Comparison of ENCODE assay signal across 28 mouse cellular contexts in the genomic region with DNA sequence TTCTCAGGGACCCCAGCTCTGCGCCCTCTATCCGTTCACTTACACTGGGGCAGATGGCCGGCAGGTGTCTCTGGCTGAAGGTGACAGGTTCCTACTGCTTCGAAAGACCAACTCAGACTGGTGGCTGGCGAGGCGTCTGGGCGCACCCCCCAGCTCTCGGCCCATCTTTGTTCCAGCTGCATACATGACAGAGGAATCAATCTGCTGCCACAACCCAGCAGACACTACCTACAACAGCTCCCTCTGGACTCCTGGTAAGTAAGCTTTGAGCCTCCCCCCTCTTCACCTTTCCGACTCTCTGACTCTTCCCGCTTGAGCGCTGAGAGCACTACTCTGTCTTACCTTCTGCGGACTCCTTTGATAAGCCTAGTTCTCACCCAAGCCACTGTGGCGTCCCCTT. TPM values are rescaled to one million over a fixed set of nuclear protein-coding genes. Genes with fewer than 3 reads are reported as not detected.
DNase-seq lines count a peak whose midpoint lies in the region; ATAC-seq and TF ChIP-seq lines count a peak whose summit lies in the region.
"Had no signal": no experiment of that assay in that cellular context is flagged by ENCODE, and none has a peak within 500 bp of the region (broad histone marks: within the 10 kb centered on the region; RNA-seq: fewer than 3 reads in every experiment).

No protein-coding gene starts in this region.

- WGBS in thymus, adult 2 months, result 51% methylated on average over 13 of the region's 13 CpGs
- WGBS in intestine, embryonic 15.5 days, result 59% methylated on average over 13 of the region's 13 CpGs

- TF ChIP-seq POLR2A in thymus, adult 2 months (IDR thresholded peaks at IDR 0.05; ENCODE audit: control insufficient read depth, extremely low read depth, insufficient read depth, low read length, poor library complexity), result no peak

- H3K27ac ChIP-seq in thymus, adult 2 months (ENCODE audit: control insufficient read depth, insufficient read depth, low read length), result peak overlapping the region; percentile 91
- H3K27ac ChIP-seq in intestine, embryonic 15.5 days, result no peak overlapping the region
- H3K27ac ChIP-seq: embryonic facial prominence, embryonic 12.5 days; heart, embryonic 15.5 days; hindbrain, postnatal 0 days had no signal

- no peak overlapping the region for H3K9ac ChIP-seq in intestine, embryonic 15.5 days
- H3K9ac ChIP-seq: embryonic facial prominence, embryonic 12.5 days; heart, embryonic 15.5 days; lung, embryonic 14.5 days had no signal

- no peaks in the 10 kb centered on the region for H3K36me3 ChIP-seq in thymus, adult 2 months (ENCODE audit: control insufficient read depth, insufficient read depth, low read length)
- H3K36me3 ChIP-seq in intestine, embryonic 15.5 days, result no peaks in the 10 kb centered on the region
- H3K36me3 ChIP-seq: embryonic facial prominence, embryonic 12.5 days; heart, embryonic 15.5 days had no signal

- peak overlapping the region; percentile 45 for H3K4me3 ChIP-seq in thymus, adult 2 months (ENCODE audit: control insufficient read depth, insufficient read depth, low read length)
- no peak overlapping the region for H3K4me3 ChIP-seq in intestine, embryonic 15.5 days (replicated peaks)
- H3K4me3 ChIP-seq: embryonic facial prominence, embryonic 12.5 days; erythroblast, embryonic 14.5 days; heart, embryonic 15.5 days had no signal

- TF ChIP-seq CTCF in thymus, adult 2 months (IDR thresholded peaks at IDR 0.05; ENCODE audit: borderline replicate concordance, control insufficient read depth, extremely low read depth, insufficient read depth, low read length, poor library complexity), result no peak

- no peak overlapping the region for H3K4me2 ChIP-seq in intestine, embryonic 15.5 days (replicated peaks)
- H3K4me2 ChIP-seq: embryonic facial prominence, embryonic 12.5 days; heart, embryonic 15.5 days; lung, embryonic 14.5 days had no signal

- no peak for ATAC-seq in CD4-positive, CD25-positive, alpha-beta regulatory T cell, adult 4 months
- no peak for ATAC-seq in intestine, embryonic 15.5 days
- ATAC-seq: forebrain, embryonic 14.5 days; hindbrain, postnatal 0 days; midbrain, embryonic 16.5 days; Patski had no signal

- no peaks in the 10 kb centered on the region for H3K27me3 ChIP-seq in thymus, adult 2 months (ENCODE audit: control insufficient read depth, insufficient read depth, low read length)
- peaks cover 14% of the 10 kb centered on the region for H3K27me3 ChIP-seq in intestine, embryonic 15.5 days (replicated peaks)

- no peaks in the 10 kb centered on the region for H3K9me3 ChIP-seq in intestine, embryonic 15.5 days
- H3K9me3 ChIP-seq: embryonic facial prominence, embryonic 12.5 days; heart, embryonic 15.5 days had no signal

- H3K4me1 ChIP-seq in thymus, adult 2 months (replicated peaks; ENCODE audit: control insufficient read depth, insufficient read depth, low read length), result peaks cover 65% of the 10 kb centered on the region
- H3K4me1 ChIP-seq in intestine, embryonic 15.5 days (replicated peaks), result peaks cover 19% of the 10 kb centered on the region

- peak; percentile 58 for DNase-seq in CD4-positive, CD25-positive, alpha-beta regulatory T cell, adult 2 months (ENCODE audit: low read depth, low spot score)
- peak; percentile 36 for DNase-seq in thymus, adult 2 months
- no peak for DNase-seq in thymus, postnatal 10 days (ENCODE audit: low spot score in 2 of 2)
- peak; percentile 76 for DNase-seq in ZHBTc4 (ENCODE audit: low read depth, low spot score)
- peak; percentile 59 for DNase-seq in thymus, postnatal 4 days
- no peak for DNase-seq in adrenal gland, postnatal 14 days
- DNase-seq: cerebellum, adult 9-11 months; gastrocnemius, postnatal 25 days; heart, postnatal 4 days; kidney, adult 18-20 months; kidney, postnatal 10 days; layer of hippocampus, postnatal 36 days; lung, embryonic 14.5 days; lung, postnatal 36 days; right cerebral cortex, postnatal 25 days had no signal

RNA-seq across cellular contexts. Expression of a gene that starts 0.4 kb away (rescaled TPM):
- polyA plus RNA-seq in CD4-positive, CD25-positive, alpha-beta regulatory T cell, adult 4 months (2017; shearing (Covaris generic)), result 100 to 1,000 TPM in 1 of 2 experiments, 10 to 100 TPM in 1; 92.4 to 118 TPM
- 105 and 111 TPM in 2 replicates for polyA plus RNA-seq in thymus, adult 2 months (2012; rRNA removed)
- 2.1 and 15.2 TPM in 2 replicates for total RNA-seq in adrenal gland, postnatal 14 days (2021)
- 6.1 and 6.7 TPM in 2 replicates for polyA plus RNA-seq in intestine, embryonic 15.5 days (2015; fragmentation: Nextera tagmentation; extraction: Ambion mirVana)
- polyA plus RNA-seq: Patski had no signal

RNA-seq across cellular contexts. Expression of a gene that starts 10.6 kb away (rescaled TPM):
- 10 to 100 TPM; 20.4 to 33.2 TPM for polyA plus RNA-seq in CD4-positive, CD25-positive, alpha-beta regulatory T cell, adult 4 months (2017; shearing (Covaris generic))
- polyA plus RNA-seq in thymus, adult 2 months (2012; rRNA removed), result 65.8 and 77.2 TPM in 2 replicates
- total RNA-seq in adrenal gland, postnatal 14 days (2021), result 81.9 and 98.4 TPM in 2 replicates
- polyA plus RNA-seq in intestine, embryonic 15.5 days (2015; fragmentation: Nextera tagmentation; extraction: Ambion mirVana), result 113 and 129 TPM in 2 replicates

RNA-seq across cellular contexts. Expression of a gene that starts 19.6 kb away (rescaled TPM):
- under 1 TPM; 0.19 to 0.75 TPM for polyA plus RNA-seq in CD4-positive, CD25-positive, alpha-beta regulatory T cell, adult 4 months (2017; shearing (Covaris generic))
- 0.61 and 0.77 TPM in 2 replicates for polyA plus RNA-seq in thymus, adult 2 months (2012; rRNA removed)
- total RNA-seq in adrenal gland, postnatal 14 days (2021), result 3.9 and 4.7 TPM in 2 replicates
- 7.5 and 8.1 TPM in 2 replicates for polyA plus RNA-seq in intestine, embryonic 15.5 days (2015; fragmentation: Nextera tagmentation; extraction: Ambion mirVana)
- total RNA-seq: neutrophil, adult 5-6 weeks had no signal
- polyA plus RNA-seq: erythroblast, embryonic 14.5 days had no signal

RNA-seq across cellular contexts. Expression of a gene that starts 32.0 kb away (rescaled TPM):
- not detected for polyA plus RNA-seq in CD4-positive, CD25-positive, alpha-beta regulatory T cell, adult 4 months (2017; shearing (Covaris generic))
- 0.04 TPM in 1 of 2 replicates, not detected in the other for polyA plus RNA-seq in thymus, adult 2 months (2012; rRNA removed)
- 0.82 TPM in 1 of 2 replicates, not detected in the other for total RNA-seq in adrenal gland, postnatal 14 days (2021)
- 0.03 TPM in 1 of 2 replicates, not detected in the other for polyA plus RNA-seq in intestine, embryonic 15.5 days (2015; fragmentation: Nextera tagmentation; extraction: Ambion mirVana)
- total RNA-seq: gastrocnemius, postnatal 25 days; heart, adult 8-10 months; heart, postnatal 4 days; hindbrain, postnatal 0 days; layer of hippocampus, adult 18-20 months; layer of hippocampus, postnatal 36 days had no signal
- polyA plus RNA-seq: erythroblast, embryonic 14.5 days; forebrain, embryonic 14.5 days; hindbrain, postnatal 0 days; limb, embryonic 14.5 days had no signal

RNA-seq across cellular contexts. Expression of a gene that starts 33.4 kb away (rescaled TPM):
- 10 to 100 TPM in 1 of 2 experiments, 1 to 10 TPM in 1; 4.0 to 14.7 TPM for polyA plus RNA-seq in CD4-positive, CD25-positive, alpha-beta regulatory T cell, adult 4 months (2017; shearing (Covaris generic))
- polyA plus RNA-seq in thymus, adult 2 months (2012; rRNA removed), result 124 and 151 TPM in 2 replicates
- 47.9 and 54.0 TPM in 2 replicates for total RNA-seq in adrenal gland, postnatal 14 days (2021)
- 13.1 and 15.7 TPM in 2 replicates for polyA plus RNA-seq in intestine, embryonic 15.5 days (2015; fragmentation: Nextera tagmentation; extraction: Ambion mirVana)

Comparison
In these comparisons a context has a peak if more than half of its experiments do, and no peak if none do; other contexts are left out.
1. DNase-seq: peak in CD4-positive, CD25-positive, alpha-beta regulatory T cell, adult 2 months (single experiment), thymus, adult 2 months (single experiment), ZHBTc4 (single experiment) and thymus, postnatal 4 days (single experiment); none in thymus, postnatal 10 days (0 of 2) and adrenal gland, postnatal 14 days (single experiment).
2. RNA of a gene that starts 0.4 kb away (polyA plus RNA-seq): 92.4 to 118 TPM in CD4-positive, CD25-positive, alpha-beta regulatory T cell, adult 4 months and 105 to 111 TPM in thymus, adult 2 months; 6.1 to 6.7 TPM in intestine, embryonic 15.5 days; every median in the first group is over 10 times any median in the second.